Mouse (Mus musculus) left cerebral cortex, postnatal 25 days (tissue): ENCODE results near the gene Tmem191c. TPM values are rescaled to one million over a fixed set of nuclear protein-coding genes. Genes with fewer than 3 reads are reported as not detected.
A peak's percentile ranks its signal among the peaks of the same experiment; 100 is the strongest.

Source experiments
- DNase-seq, 2 experiments: peaks; one replicate each; pipeline ENCODE4 v3.0.0; 2022; ENCODE audit warnings: low spot score in 2 of 2, mixed read lengths in 1 of 2
- intact Hi-C: fragments of 180-260 bp; cut with DNase I; formaldehyde crosslinking; loops from one replicate; pipeline ENCODE4 v1.15.1; 2025
- total RNA-seq, 2 experiments: library from RNA; stranded (reverse); gene quantifications; 2 replicates each; pipeline ENCODE4 v1.2.3; 2021

Tmem191c gene
- total RNA-seq, 2 experiments from 2014 or later: 99.2 to 116 TPM

DNA sequence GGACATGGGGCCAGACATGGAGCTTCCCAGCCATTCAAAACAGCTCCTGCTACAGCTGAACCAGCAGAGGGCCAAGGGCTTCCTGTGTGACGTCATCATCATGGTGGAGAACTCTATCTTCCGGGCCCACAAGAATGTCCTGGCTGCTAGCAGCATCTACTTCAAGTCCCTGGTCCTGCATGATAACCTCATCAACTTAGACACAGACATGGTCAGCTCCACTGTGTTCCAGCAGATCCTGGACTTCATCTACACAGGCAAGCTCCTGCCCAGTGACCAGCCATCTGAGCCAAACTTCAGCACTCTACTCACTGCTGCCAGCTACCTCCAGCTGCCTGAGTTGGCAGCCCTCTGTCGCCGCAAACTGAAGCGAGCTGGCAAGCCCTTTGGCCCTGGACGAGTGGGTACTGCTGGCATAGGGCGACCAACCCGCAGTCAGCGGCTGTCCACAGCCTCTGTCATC is 18.5 kb upstream of the Tmem191c start:
- peak in 1 of 2 experiments; percentile 36 for DNase-seq
- intact Hi-C loops: no loop called here

DNA sequence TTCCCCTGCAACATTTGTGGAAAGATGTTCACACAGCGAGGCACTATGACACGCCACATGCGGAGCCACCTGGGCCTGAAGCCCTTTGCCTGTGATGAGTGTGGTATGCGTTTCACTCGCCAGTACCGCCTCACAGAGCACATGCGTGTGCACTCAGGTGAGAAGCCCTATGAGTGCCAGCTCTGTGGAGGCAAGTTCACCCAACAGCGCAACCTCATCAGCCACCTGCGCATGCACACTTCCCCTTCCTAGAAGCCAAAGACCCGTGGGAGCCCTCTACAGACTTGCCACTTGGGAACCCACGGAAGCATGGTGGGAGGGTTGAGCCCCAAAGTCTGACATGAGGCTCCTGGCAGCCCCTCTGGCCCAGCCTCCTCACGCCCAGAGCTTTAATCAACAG is 17.0 kb upstream of the Tmem191c start:
- intact Hi-C loops: no loop called here
- DNase-seq: no peak

DNA sequence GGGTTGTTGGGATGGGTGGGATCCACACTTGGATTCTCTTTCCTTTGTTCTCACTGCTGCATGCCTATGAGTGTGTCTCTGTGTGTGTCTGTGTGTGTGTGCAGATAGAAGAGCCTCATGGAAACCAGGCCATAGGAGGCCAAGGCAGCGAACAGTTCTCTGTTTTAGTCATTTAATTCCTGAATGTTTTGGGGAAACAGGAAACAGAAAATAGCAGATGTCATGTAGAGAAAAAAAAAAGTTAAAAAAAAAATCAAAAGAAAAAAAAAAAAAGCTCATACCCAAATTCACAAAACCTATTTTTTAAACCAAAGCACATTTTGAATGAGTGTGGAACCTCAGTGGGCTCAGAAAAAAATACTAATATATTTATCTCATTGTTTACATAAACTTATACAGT is 14.5 kb upstream of the Tmem191c start:
- intact Hi-C loops: no loop called here
- DNase-seq: no peak

DNA sequence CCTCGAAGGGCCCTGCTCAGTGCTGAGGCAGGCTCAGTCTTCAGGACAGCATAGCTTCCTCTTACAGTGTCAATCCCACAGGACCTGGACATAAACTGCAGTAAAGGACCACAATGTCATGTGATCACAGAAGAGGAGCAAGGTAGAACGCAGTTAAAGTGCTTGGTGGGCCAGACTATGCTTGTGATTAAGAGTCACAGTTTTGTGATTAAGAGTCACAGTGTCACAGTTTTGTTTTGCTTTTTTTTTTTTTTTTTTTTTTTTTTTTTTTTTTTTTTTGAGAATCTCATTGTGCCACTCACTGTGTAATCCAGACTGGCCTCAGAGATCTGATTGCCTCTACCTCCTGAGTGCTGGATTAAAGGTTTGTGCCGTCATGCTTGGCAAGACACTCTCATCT is 9.8 kb upstream of the Tmem191c start:
- intact Hi-C loops: no loop called here
- DNase-seq: no peak

DNA sequence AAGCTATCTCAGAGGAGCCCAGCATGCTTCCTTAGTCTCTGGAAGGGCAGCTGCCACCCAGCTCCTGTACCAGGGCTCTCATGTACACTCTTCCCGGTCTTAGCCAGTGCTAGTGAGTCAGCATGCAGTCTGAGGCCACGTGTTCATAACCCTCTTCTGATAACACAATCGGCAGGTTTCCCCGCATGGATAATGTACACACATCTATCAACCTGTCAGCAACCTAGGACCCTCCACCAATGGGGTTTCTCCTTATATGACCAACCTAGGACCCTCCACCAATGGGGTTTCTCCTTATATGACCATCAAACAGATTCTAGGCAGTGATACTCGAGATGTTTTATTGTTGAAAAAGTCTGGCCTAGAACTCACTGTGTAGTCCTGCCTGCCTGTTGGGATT is 7.9 kb upstream of the Tmem191c start:
- DNase-seq: no peak
- intact Hi-C loops: no loop called here

DNA sequence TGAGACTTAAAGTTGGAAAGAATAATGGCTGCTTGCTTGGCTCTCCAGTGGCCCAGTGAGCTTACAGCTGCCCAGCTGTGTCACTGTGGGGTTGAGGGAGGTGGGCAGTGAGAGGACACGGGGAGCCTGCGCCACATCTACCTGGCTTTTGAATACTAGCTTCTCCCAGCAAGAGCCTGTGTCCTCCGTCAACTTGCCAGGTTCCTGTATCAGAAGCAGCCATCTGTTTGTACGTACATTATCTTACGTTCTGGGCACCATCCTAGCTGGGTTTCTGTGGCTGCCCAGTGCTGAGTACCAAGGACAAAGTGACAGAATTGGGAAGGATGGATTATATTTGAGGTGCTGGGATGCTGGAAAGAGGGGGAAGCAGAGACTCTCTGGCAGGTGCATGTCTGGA is 6.0 kb upstream of the Tmem191c start:
- intact Hi-C loops: no loop called here
- no peak for DNase-seq

DNA sequence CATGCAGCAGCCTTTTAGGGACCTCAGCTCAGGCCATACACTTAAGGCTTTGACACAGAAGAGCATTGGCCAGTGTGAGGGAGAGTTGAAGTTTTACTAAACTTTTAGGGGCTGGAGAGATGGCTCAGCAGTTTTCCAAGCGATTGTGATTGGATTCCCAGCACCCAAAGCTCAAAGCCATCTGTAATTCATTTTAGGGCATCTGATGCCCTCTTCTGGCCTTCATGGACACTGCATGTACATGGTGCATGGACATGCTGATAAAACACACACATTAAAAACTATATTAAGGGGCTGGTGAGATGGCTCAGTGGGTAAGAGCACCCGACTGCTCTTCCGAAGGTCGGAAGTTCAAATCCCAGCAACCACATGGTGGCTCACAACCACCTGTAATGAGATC is 4.8 kb upstream of the Tmem191c start:
- DNase-seq: peak in 1 of 2 experiments; percentile 36

DNA sequence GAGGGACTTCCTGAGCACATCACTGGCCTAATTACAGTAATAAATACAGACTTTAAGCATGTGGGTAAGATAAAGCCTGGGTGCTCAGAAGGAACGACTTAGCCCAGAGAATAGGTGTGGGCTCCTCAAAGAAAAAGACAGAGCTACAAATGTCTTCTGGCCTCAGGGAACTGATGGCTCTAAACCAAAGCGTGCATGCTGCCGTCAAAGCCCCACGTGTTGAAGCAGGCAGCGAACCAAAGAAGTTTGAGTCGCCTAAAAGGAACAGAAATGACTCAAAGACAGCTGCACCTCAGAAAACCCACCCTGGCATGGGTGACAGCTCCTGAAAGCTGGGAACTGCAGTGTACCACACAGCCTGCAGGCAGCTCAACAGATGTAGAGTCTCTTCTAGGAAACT is 4.0 kb upstream of the Tmem191c start:
- DNase-seq: no peak
- intact Hi-C loops: no loop called here

More for the DNA sequence above, 4.8 kb upstream of the Tmem191c start:
- intact Hi-C loops: no loop called here

DNA sequence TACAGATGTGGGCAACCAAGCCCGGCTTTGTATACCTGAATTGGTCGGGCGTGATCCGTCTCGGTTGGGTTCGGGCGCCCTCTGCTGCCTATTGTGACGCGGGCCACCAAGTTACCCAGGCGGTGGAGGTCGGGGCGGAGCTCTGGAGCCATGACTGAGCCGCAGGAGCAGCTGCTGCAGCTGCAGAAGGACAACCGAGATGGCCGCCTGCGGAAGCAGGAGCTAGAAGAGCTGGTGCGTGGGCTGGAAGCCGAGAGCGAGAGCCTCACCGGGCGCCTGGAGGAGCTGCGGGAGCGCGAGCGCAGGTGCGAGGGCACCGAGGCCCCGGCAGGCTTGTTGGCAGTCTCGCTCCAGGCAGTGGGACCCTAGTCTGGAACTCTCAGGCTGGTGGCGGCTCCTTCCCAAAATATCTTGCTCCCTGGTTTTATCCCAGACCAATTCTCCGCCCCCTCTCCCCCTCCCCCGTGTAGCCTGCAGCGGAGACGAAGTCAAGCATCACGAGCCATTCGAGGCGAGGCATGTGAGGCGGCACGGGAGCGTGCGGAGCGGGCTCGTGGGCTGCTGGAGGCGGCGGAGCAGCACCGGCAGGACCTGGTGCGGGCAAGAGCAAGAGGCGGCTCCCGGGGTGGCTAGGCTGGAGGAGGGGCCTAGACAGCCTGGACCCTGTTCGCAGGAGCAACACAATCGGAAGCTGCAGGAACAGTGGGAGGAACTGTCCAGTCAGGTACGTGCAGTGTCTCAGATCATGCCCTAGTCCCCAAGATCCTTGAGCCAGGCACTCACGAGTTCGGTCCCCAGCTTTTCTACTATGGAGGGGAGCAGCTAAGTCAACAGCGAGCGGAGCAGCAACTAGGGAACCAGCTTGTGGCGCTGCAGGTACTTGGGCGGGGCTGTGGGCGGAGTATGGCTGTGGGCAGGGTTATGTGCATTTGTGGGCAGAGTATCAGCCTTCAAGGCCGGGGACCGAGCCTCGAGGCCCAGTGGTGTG is 581 bp downstream of the Tmem191c start:
- DNase-seq: peak; percentile 93 to 96
- intact Hi-C loops: loop anchor here (1.0 kb wide), 2 partner anchors 43 to 67 kb away; partner anchors contain the start of gene Hic2

DNA sequence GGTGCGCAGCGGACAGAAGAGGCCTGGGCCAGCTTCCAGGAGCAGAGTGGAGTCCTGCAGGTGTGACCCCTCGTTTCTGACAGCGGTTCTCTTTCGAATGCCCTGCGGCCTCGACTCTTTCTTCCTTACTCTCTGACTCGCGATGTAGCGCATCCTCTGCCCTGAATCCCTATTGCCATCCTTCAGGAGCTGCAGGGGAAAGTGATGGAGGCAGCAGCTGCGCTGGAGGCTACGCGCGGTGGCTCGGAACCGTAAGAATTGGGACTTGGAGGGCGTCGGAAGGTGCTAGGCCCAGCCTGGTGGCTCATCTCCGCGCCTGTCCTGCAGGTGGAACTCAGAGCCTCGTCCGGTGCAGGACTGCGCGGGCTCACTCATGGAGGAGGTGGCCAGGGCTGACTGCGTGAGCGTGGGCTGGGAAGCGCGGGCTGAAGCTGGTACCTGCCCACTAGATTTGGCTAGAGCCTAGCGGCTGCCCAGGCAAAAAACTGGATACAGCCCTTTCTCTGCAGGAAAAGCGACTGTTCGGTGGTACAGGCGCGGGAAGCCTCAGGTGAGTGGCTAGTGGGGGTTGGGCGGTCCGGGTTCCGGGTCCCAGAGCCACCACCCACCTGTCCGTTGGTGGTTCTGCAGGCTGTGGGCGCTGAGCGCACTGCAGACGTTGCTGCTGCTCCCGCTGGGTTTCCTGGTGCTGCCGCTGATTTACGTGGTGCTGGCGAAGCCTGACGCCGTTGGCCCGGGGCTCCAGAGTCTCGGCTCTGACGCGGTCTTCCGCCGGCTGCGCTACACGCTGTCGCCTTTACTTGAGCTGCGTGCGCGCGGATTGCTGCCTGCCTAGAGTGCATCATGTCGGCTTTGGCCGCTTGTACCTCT is 1.7 kb downstream of the Tmem191c start:
- intact Hi-C loops: no loop called here

DNA sequence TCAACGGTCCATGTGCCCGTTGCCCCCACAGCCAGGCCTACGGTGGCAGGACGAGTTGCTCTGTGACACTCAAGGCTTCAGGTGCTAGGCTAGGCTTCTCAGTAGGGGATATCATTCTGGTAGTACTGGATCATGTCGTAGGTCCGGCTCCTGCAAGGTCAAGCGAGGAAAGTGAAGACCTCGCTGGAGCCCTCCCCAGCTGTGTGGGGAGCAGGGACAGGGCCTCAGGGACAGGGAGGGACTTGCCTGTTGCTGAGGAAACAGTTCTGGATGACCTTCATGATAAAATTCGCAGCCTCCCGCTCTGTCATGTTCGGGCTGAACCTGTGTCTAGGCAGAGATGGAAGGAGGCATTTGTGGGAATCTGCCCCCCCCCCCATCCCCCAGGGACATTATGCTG is 4.6 kb downstream of the Tmem191c start:
- no peak for DNase-seq
- intact Hi-C loops: no loop called here

More for the DNA sequence above, 1.7 kb downstream of the Tmem191c start:
- peak; percentile 77 to 79 for DNase-seq

DNA sequence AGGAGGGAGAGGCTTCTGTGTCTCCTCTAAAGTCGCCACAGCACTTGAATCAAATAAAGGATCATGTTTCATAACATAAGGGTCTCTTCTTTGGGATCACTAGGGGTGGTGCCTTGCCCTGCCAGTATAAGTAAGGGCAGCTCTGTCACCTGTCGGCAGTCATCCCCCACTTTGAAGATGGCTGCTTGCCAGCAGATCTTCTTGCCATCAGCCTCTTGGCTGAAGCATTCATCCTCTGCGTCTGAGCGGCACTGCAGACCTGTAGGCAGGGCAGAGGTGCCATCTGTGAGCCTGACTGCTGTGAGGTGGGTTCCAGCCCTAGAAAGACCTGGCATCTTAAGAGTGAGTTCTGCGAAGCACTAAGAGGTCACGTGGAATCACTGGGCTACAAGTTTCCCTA is 7.3 kb downstream of the Tmem191c start:
- no peak for DNase-seq
- intact Hi-C loops: no loop called here

DNA sequence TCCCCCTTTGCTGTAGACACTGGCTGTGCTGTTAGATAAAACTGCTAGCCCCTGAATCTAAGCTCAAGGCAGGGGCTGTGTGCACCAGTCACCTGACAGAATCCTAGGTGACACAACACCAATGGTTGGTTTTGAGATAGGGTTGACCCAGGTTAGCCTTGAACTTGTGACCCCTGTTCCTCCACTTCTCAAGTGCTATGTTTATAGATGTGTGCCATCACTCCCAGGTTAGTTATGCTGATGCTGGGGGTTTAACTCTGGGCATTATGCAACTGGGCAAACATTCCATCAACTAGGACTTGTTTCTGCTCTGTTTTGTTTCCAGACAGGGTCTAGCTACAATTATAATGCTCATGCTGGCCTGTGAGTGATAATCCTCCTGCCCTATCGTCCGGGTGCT is 11.2 kb downstream of the Tmem191c start:
- intact Hi-C loops: no loop called here
- no peak for DNase-seq

DNA sequence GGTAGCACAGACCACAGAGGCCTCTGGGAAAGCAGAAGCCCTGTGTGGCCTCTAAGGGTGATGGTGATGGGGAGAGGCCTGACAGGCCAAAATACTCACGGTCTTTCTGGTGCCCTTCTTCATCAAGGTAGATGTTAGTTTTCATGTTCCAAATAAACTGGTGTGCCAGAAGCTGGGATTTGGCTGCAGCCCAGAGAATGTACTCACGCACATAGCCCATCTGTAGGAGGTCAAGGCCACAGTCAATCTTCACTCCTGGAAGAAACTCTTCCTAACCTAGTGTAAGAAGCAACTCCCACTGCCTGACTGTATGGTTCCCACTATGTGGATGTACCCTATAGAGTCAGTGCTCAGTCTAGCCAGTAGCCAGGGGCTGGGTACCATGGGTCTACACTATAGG is 15.1 kb downstream of the Tmem191c start:
- no peak for DNase-seq
- intact Hi-C loops: no loop called here

DNA sequence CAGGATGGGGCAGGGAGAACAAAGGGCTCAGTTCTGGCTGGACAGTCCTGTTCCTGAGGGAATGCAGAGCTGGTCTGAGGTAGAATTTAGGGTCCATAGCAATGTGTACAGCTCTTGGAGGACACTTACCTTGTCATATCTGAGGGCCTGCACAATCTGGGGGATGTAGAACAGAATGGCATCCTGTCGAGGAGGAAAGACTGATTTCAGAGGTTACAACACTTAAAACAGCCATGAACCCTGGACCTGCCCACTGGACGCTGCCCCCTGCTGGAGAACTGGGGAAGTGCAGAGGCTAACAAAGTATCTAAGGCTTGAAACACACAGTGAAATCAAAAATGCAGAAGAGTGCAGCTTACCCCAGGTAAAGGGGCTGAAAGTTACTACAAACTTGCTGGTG is 16.9 kb downstream of the Tmem191c start:
- intact Hi-C loops: no loop called here
- DNase-seq: peak; percentile 45 to 49

DNA sequence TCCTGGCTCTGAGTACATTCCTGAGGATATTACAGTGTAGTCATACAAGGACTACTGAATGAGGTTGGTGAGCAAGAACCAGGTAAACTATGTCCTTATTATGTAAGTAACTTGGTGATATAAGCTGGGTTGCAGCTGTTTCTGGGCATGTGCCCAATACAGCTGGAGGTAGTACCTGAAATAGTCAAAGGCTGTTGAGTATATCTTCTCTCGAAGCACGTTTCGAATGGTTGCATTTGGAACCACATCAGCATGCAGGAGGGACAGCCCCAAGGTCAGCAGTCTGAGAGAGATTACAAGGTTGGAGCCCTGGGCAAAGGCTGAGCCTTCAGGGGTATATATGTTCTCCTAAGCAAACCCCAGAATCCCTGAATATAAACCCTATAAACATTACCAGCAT is 24.9 kb downstream of the Tmem191c start:
- intact Hi-C loops: no loop called here
- DNase-seq: no peak

DNA sequence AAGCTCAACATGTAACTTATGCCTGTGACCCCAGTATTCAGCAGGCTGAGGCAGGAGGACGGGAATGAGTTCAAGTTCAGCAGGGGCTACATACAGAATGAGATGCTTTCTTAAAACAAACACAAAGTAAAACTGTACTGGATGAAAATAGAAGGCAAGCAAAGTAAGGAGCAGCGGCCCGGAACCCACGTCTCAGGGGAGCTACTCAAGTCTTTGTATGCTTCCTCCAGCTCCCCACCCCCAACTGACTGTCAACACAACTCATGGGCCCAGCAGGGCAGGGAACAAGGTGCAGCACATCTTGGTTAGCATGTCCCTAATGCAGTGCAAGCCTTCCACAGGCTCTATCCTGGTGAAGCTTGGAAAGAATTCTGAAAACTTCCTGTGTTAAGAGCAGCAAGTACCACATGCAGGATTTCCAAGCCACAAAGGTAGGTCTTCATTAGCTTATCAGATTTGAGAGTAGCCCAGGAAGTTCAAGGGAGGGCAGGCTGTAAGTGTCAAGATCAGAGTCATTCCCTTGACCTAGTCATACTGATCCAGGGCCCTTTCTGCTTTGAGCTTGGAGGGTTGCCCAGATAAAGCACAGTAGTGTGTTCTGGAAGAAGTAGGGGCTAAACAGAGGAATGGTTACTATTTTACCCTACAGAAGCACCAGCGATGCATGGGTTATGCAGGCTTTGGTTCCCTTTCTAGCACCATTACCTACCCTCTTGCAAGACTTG is 27.8 kb downstream of the Tmem191c start:
- intact Hi-C loops: no loop called here
- no peak for DNase-seq

DNA sequence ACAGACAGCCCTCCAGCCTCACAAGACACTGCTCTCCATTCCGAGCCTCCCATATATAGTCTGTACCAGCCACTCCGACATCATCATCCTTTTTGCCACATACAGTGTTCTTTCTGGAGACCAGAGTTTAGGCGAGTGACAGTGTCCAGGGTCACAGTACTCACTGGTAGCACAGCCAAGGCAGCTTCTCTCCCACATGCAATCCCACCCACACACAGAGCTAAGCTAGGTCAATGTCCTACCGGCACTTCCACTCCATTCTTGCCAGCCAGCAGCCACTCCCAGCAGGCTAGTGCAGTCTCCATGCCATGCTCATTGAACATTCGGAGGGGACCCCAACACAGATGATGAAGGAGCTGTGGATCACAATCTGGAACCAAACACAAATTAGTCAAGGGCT is 31.6 kb downstream of the Tmem191c start:
- no peak for DNase-seq
- intact Hi-C loops: no loop called here

DNA sequence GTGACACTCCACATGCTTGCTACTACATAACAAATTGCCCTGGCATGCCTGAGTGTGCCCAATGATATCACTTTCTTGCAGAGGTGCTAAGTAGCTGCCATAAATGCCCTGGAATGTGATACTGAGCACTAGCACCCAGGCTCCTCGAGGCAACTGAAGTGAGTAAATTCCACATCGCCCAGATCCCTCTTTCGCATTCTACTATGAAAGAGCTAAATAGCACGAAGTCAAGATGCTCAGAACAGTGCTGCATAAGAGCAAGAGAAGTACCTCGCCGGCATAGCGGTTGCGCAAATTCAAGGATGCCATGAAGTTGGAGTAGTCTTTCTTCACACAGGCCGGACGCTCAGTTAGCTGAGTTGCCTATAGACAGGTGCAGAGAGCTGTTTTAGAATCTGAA is 33.2 kb downstream of the Tmem191c start:
- intact Hi-C loops: no loop called here

DNA sequence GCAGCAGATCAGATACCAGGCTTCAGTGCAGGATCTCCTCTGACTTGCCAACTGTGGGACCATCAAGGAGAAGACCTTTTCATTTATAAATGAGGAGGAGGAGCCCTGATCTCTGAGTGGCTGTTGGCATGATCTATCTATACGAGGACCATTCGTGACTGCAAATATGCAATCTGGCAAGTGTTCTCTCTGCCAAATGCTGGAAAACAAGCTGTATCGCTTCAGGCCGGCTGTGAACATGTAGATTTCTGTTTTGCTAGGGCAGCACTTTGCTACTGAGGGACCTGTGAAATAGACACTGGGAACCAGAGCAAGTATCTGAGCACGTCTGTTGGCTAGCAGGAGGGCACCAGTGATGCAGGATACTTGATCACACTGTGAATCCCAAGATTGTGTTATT is 36.7 kb downstream of the Tmem191c start:
- intact Hi-C loops: no loop called here
- no peak for DNase-seq

More for the DNA sequence above, 33.2 kb downstream of the Tmem191c start:
- no peak for DNase-seq
